Mouse (Mus musculus) MEL (cell line): ENCODE data around the gene Olfr417.
"Not testable (repeated sequence)": the region's sequence is repeated elsewhere in the genome, so short reads cannot be mapped to it uniquely, and the experiment has no call there.

ENCODE experiments used
- MYB ChIP-seq: IDR thresholded peaks from 2 replicates; pipeline ENCODE4 v1.6.1; 2011; ENCODE audit warnings: mild to moderate bottlenecking, low read depth, low read length, improper control_type of control experiment
- NRF1 ChIP-seq: IDR thresholded peaks from 2 replicates; pipeline ENCODE4 v1.6.1; 2014; ENCODE audit warnings: low read depth, mild to moderate bottlenecking, inconsistent platforms, low read length, improper control_type of control experiment, moderate library complexity; ENCODE audit not compliant: poor library complexity, insufficient read depth, severe bottlenecking
- POLR2A ChIP-seq, 2 experiments: IDR thresholded peaks; 2 replicates each; pipeline ENCODE4 v1.6.1; 2011 to 2012; ENCODE audit warnings: low read length in 2 of 2, mild to moderate bottlenecking in 2 of 2, control low read depth in 1 of 2, improper control_type of control experiment in 1 of 2, low read depth in 1 of 2, moderate library complexity in 1 of 2; ENCODE audit not compliant: control insufficient read depth in 1 of 2, insufficient read depth in 1 of 2, poor library complexity in 1 of 2
- POLR2AphosphoS2 ChIP-seq: IDR thresholded peaks from 2 replicates; pipeline ENCODE4 v1.6.1; 2011; ENCODE audit warnings: low read length, improper control_type of control experiment
- SIN3A ChIP-seq: IDR thresholded peaks from 2 replicates; pipeline ENCODE4 v1.6.1; 2012; ENCODE audit warnings: low read length, improper control_type of control experiment, inconsistent platforms
- ZC3H11A ChIP-seq: IDR thresholded peaks from 2 replicates; pipeline ENCODE4 v1.6.1; 2012; ENCODE audit warnings: low read depth, mild to moderate bottlenecking, inconsistent platforms, low read length, improper control_type of control experiment
- ZKSCAN1 ChIP-seq: IDR thresholded peaks from 2 replicates; pipeline ENCODE4 v1.6.1; 2012; ENCODE audit warnings: low read depth, mild to moderate bottlenecking, inconsistent platforms, low read length, improper control_type of control experiment, moderate library complexity

DNA sequence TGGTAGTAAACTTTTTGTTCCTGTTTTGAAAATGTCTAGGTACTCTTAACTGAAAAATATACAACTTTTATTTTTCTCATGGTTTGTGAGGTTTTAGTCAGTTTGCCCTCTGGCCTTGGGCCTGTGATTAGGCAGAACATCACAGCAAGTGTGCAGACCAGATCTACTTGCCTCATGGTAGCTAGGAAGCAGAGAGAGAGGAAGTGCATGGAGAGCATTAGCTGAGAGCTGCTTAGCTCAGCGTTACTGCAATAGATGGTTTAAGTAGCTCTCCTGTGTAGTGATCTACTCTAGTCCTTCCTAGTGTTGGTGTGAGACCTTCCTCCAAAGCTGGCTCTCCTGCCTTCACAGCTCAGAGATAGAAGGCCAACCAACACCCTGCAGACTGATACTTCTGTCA lies 11.3 kb upstream of the Olfr417 start:
- not testable (repeated sequence) for TF ChIP-seq NRF1; POLR2AphosphoS2; POLR2A (IDR thresholded peaks at IDR 0.05; ENCODE audit: control insufficient read depth in 1 of 2, insufficient read depth in 1 of 2, low read depth in 1 of 2, low read length in 2 of 2, poor library complexity in 1 of 2); SIN3A; ZKSCAN1; ZC3H11A; MYB
